Mouse (Mus musculus) adrenal gland (tissue): ENCODE data around the gene Cd86.

Experiments used
- intact Hi-C: fragments of 180-260 bp; cut with DNase I; formaldehyde crosslinking; loops from one replicate; pipeline ENCODE4 v1.15.1; 2025

Cd86 gene

GRCm38 (mm10) chr16:36661330-36661729 is 4.6 kb downstream of the Cd86 start:
- intact Hi-C loops = no loop called here

- intact Hi-C loops = no loop called here
Observed at GRCm38 (mm10) chr16:36655910-36656309, 10.0 kb downstream of the Cd86 start.

- intact Hi-C loops = no loop called here
Observed at GRCm38 (mm10) chr16:36655199-36655598, 10.7 kb downstream of the Cd86 start.

GRCm38 (mm10) chr16:36651174-36651766 is 14.6 kb downstream of the Cd86 start:
- intact Hi-C loops = no loop called here

- intact Hi-C loops = no loop called here
Observed at GRCm38 (mm10) chr16:36650511-36650910, 15.4 kb downstream of the Cd86 start.

GRCm38 (mm10) chr16:36649304-36649703 is 16.6 kb downstream of the Cd86 start:
- intact Hi-C loops = no loop called here

GRCm38 (mm10) chr16:36645124-36645523 is 20.8 kb downstream of the Cd86 start:
- intact Hi-C loops = no loop called here

GRCm38 (mm10) chr16:36642696-36643046 is 23.2 kb downstream of the Cd86 start:
- intact Hi-C loops = no loop called here

GRCm38 (mm10) chr16:36641830-36642695 is 23.8 kb downstream of the Cd86 start:
- intact Hi-C loops = no loop called here

GRCm38 (mm10) chr16:36640993-36641392 is 24.9 kb downstream of the Cd86 start:
- intact Hi-C loops = no loop called here

GRCm38 (mm10) chr16:36639812-36640504 is 25.9 kb downstream of the Cd86 start:
- intact Hi-C loops = no loop called here

GRCm38 (mm10) chr16:36636800-36637199 is 29.1 kb downstream of the Cd86 start:
- intact Hi-C loops = no loop called here

GRCm38 (mm10) chr16:36634971-36635710 is 30.7 kb downstream of the Cd86 start:
- intact Hi-C loops = no loop called here

- intact Hi-C loops = no loop called here
Observed at GRCm38 (mm10) chr16:36634421-36634820, 31.5 kb downstream of the Cd86 start.

GRCm38 (mm10) chr16:36632229-36632628 is 33.7 kb downstream of the Cd86 start:
- intact Hi-C loops = no loop called here

GRCm38 (mm10) chr16:36631607-36632006 is 34.3 kb downstream of the Cd86 start:
- intact Hi-C loops = no loop called here

- intact Hi-C loops = no loop called here
Observed at GRCm38 (mm10) chr16:36627740-36628139, 38.1 kb downstream of the Cd86 start.

GRCm38 (mm10) chr16:36626567-36627197 is 39.2 kb downstream of the Cd86 start:
- intact Hi-C loops = no loop called here

GRCm38 (mm10) chr16:36625909-36626308 is 40.0 kb downstream of the Cd86 start:
- intact Hi-C loops = no loop called here

GRCm38 (mm10) chr16:36622320-36622719 is 43.6 kb downstream of the Cd86 start:
- intact Hi-C loops = loop anchor here (2.0 kb wide), 1 partner anchor 150 kb away; no protein-coding TSS in a partner anchor

- intact Hi-C loops = no loop called here
Observed at GRCm38 (mm10) chr16:36621108-36621507, 44.8 kb downstream of the Cd86 start.
